Mouse (Mus musculus) heart, embryonic 16.5 days (tissue): Measurements from ENCODE around the gene Trim31. TPM values are rescaled to one million over a fixed set of nuclear protein-coding genes. Genes with fewer than 3 reads are reported as not detected.
A peak's percentile ranks its signal among the peaks of the same experiment; 100 is the strongest.

Source experiments
- ATAC-seq: fragments of 200-750 bp; cut with Nextera tagmentation; replicated peaks from 2 replicates; pipeline ENCODE4 v1.8.0; 2017; ENCODE audit warnings: moderate number of reproducible peaks; ENCODE audit not compliant: insufficient read depth, low FRiP score; ENCODE audit errors: extremely low read depth
- H3K27ac ChIP-seq: fragments of 300-500 bp; sonication (generic); 2 replicates; pipeline ENCODE4 v1.5.1; 2014; ENCODE audit warnings: mild to moderate bottlenecking, low read length, control low read depth, moderate library complexity
- H3K27me3 ChIP-seq: fragments of 300-500 bp; sonication (generic); 2 replicates; pipeline ENCODE4 v1.6.1; 2014; ENCODE audit warnings: low read length, mixed read lengths; ENCODE audit not compliant: control insufficient read depth, insufficient read depth
- H3K36me3 ChIP-seq: fragments of 300-500 bp; sonication (generic); 2 replicates; pipeline ENCODE4 v1.6.1; 2014; ENCODE audit not compliant: control insufficient read depth, insufficient read depth
- H3K4me1 ChIP-seq: fragments of 300-500 bp; sonication (generic); 2 replicates; pipeline ENCODE4 v1.6.1; 2014; ENCODE audit warnings: low read length, mixed read lengths; ENCODE audit not compliant: control insufficient read depth, insufficient read depth
- H3K4me2 ChIP-seq: fragments of 300-500 bp; sonication (generic); 2 replicates; pipeline ENCODE4 v1.6.1; 2014; ENCODE audit warnings: low read depth, mild to moderate bottlenecking, control low read depth, low read length
- H3K4me3 ChIP-seq: fragments of 300-500 bp; sonication (generic); 2 replicates; pipeline ENCODE4 v1.5.1; 2014; ENCODE audit warnings: mild to moderate bottlenecking, control low read depth, low read length
- H3K9ac ChIP-seq: fragments of 300-500 bp; sonication (generic); 2 replicates; pipeline ENCODE4 v1.6.1; 2014; ENCODE audit warnings: low read length, control low read depth
- H3K9me3 ChIP-seq: fragments of 300-500 bp; sonication (generic); replicated peaks from 2 replicates; pipeline ENCODE4 v1.6.1; 2016; ENCODE audit warnings: low read length; ENCODE audit not compliant: control insufficient read depth
- WGBS: fragments of 180-500 bp; shearing (Covaris S2); extraction: QIAGEN DNeasy Blood & Tissue Kit; methylation state at CpG from one replicate; pipeline ENCODE4 v1.1.7; 2014; 5-methylcytosine and 5-hydroxymethylcytosine counted together
- polyA plus RNA-seq: library from polyadenylated mRNA; unstranded; fragments of >200 nt; fragmentation: Nextera tagmentation; extraction: Ambion mirVana; gene quantifications from 2 replicates; pipeline ENCODE4 v1.2.1, GENCODE M21; 2015

The Trim31 gene
- polyA plus RNA-seq, 1 experiment from 2014 or later, result 0.13 TPM

DNA sequence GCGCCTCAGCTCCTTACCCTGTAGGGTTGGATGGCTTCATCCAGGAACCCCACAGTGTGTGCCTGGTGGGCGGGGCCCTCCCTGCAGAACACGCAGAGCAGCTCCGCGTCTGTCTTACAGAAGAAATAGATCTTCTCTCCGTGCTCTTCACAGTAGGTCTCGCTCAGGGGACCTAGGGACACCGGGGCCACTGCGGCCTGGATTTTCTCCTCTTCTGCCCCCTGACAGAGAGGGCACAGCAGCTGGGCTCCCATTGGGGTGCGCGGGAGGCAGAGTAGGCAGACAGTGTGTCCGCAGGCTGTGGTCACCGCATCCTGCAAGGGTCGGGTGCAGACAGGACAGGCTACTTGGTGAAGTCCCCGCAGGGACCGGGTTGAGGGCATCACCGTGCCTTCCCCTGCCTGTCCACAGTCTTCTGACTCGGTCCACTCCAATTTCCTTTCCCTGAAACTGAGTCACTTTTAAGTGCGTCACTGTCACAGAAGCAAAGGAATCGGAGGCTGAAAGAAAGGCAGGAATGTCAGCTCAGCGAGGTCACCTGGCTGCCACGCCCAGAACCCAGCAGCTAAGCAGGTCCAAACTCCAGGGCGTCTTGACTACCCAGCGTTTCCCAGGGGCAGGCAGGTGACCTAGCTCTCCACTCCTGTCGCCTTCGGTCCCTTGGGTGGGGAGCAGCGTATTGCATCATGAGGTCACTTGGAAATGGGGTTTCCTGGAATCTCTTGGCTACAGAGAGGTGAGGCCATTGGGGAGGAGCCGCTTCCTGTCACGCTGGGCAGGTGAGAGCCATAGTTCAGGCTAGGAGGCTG lies 31.0 kb upstream of the Trim31 start, which contains the start of gene Trim15:
Gene Trim15, minus strand, starts transcription at position 492 of the 809 bp plus-strand sequence.
- 12% methylated on average over 29 of the region's 29 CpGs for WGBS
- no peaks in the 10 kb centered on the region for H3K9me3 ChIP-seq
- H3K9ac ChIP-seq, result no peak within 1 kb of the TSS

GRCm38 (mm10) chr17:36868836-36869235 lies 29.1 kb upstream of the Trim31 start:
- Histone ChIP-seq H3K27ac (no peak overlapping the region), H3K27me3 (peaks cover 20% of the 10 kb centered on the region), H3K4me3 (no peak overlapping the region), H3K9ac (no peak overlapping the region), H3K9me3 (no peaks in the 10 kb centered on the region), H3K4me1 (no peaks in the 10 kb centered on the region), H3K4me2 (no peak overlapping the region), H3K36me3 (no peaks in the 10 kb centered on the region)
- WGBS, result 77% methylated on average over 2 of the region's 2 CpGs
- no peak for ATAC-seq

More for the DNA sequence above, 31.0 kb upstream of the Trim31 start, which contains the start of gene Trim15:
- H3K4me2 ChIP-seq, result peak within 1 kb of the TSS; percentile 39
- H3K4me3 ChIP-seq, result no peak within 1 kb of the TSS
- no peak for ATAC-seq
- peaks cover 20% of the 10 kb centered on the region for H3K27me3 ChIP-seq
- H3K36me3 ChIP-seq, result no peaks in the 10 kb centered on the region
- H3K4me1 ChIP-seq, result no peaks in the 10 kb centered on the region
- H3K27ac ChIP-seq, result no peak within 1 kb of the TSS

DNA sequence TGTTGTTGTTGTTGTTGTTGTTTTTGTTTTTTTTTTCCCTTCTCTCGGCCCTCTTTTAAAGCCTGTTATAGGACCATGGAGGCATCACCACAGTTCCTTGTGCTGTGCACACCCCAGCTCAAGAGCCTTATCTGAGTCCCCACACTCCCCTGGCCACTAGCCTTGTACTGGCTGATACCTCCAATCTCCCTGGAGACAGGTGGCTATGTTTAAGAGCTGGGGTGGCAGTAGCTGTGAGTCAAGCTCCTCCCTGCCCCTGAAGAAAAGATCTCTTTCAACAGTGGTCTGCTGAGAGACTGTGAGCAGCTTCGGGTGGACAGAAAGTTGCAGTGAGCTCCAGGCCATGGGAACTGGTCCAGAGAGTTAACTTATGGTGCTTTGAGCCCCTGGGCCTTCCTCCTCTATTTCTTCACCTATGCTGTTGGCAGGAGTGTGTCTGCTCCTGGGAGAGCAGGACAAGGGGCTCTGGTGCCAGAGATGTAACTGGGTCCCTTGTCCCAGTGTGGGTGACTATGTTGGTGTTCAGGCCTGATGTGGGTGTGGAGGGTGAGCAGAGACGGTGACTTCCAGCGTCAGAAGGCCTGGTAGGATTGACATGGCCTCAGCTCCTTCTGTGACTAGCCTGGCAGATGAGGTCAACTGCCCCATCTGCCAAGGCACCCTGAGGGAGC lies 28.5 kb upstream of the Trim31 start, which contains the start of gene Trim10:
Gene Trim10, plus strand, starts transcription at position 291 of the 671 bp plus-strand sequence.
- Histone ChIP-seq H3K4me1 (no peaks in the 10 kb centered on the region), H3K4me3 (no peak within 1 kb of the TSS), H3K9me3 (no peaks in the 10 kb centered on the region), H3K36me3 (no peaks in the 10 kb centered on the region), H3K27ac (no peak within 1 kb of the TSS), H3K27me3 (peaks cover 20% of the 10 kb centered on the region), H3K9ac (no peak within 1 kb of the TSS), H3K4me2 (no peak within 1 kb of the TSS)
- no peak for ATAC-seq
- WGBS, result 79% methylated on average over 4 of the region's 4 CpGs

- Histone ChIP-seq H3K4me2 (no peak overlapping the region), H3K4me3 (no peak overlapping the region), H3K4me1 (no peaks in the 10 kb centered on the region), H3K27ac (no peak overlapping the region), H3K36me3 (no peaks in the 10 kb centered on the region), H3K9me3 (no peaks in the 10 kb centered on the region), H3K9ac (no peak overlapping the region), H3K27me3 (peaks cover 16% of the 10 kb centered on the region)
- ATAC-seq, result no peak
- WGBS, result 60% methylated on average over 25 of the region's 25 CpGs
Measured at GRCm38 (mm10) chr17:36869955-36870810, 27.7 kb upstream of the Trim31 start.

DNA sequence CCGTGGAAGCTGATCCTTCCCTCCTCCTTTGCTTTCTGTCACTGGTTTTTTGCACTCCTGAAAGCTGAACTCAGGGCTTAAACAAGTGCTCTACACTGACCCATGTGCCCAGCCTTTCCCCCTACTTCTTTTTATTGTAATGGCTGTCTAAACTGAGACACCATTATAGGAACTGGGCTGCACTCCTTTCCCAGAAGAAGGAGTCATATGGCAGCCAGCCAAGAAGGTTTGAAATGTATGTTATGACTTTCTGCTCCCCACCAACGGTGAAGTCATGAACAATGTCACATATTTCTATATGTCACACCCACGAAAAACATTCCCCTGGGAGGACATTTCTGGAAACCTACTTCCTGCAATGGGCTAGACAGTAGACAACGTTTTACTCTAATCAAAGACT lies 23.3 kb upstream of the Trim31 start:
- ATAC-seq, result no peak
- Histone ChIP-seq H3K4me2 (no peak overlapping the region), H3K36me3 (no peaks in the 10 kb centered on the region), H3K4me3 (no peak overlapping the region), H3K4me1 (no peaks in the 10 kb centered on the region), H3K27me3 (no peaks in the 10 kb centered on the region; the same call in 1 of the 2 replicates), H3K9ac (no peak overlapping the region), H3K27ac (no peak overlapping the region), H3K9me3 (no peaks in the 10 kb centered on the region)
- 37% methylated on average over 4 of the region's 4 CpGs for WGBS

- no peak for ATAC-seq
- H3K36me3 ChIP-seq, result no peaks in the 10 kb centered on the region
- 45% methylated on average over 2 of the region's 2 CpGs for WGBS
- no peaks in the 10 kb centered on the region for H3K27me3 ChIP-seq
- no peak overlapping the region for H3K9ac ChIP-seq
- no peak overlapping the region for H3K27ac ChIP-seq
- H3K9me3 ChIP-seq, result no peaks in the 10 kb centered on the region
- H3K4me2 ChIP-seq, result no peak overlapping the region
- H3K4me1 ChIP-seq, result no peaks in the 10 kb centered on the region
- no peak overlapping the region for H3K4me3 ChIP-seq
Measured at GRCm38 (mm10) chr17:36883350-36883749, 14.6 kb upstream of the Trim31 start.

DNA sequence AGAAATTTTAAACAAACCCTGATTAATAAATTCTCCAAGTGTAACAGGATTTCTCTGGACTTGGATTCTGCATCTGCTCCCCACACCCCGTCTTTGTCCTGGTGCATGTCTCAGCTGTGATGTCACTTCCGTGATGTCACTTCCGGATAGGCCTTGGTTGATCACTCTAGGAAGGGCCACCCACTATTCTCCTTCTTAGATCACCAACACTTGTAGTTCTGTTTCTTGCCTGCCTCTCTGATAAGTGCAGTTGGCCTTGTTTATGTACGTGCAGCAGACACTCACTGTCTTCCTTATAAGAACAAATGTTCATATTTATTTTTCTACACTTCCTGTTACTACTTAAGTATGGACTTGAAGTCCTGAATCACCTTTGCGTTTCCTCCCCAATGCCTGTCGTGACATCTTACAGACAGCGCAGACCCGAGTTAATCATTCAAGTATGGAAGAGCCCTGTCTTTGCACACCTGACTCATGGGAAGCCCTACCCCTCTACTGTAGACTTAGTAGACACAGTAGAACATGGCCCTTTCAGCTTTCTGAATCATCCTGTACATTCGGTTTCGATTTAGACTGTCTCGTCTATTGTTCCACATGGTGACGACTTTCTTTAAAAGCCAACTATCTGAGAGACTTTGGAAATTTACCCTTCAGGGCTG lies 12.7 kb upstream of the Trim31 start:
- H3K9me3 ChIP-seq, result no peaks in the 10 kb centered on the region
- WGBS, result 86% methylated on average over 12 of the region's 12 CpGs
- no peaks in the 10 kb centered on the region for H3K36me3 ChIP-seq
- no peak for ATAC-seq
- peaks cover 3% of the 10 kb centered on the region; the same call in 1 of the 2 replicates for H3K27me3 ChIP-seq
- no peak overlapping the region for H3K9ac ChIP-seq
- no peak overlapping the region for H3K4me2 ChIP-seq
- H3K27ac ChIP-seq, result no peak overlapping the region
- H3K4me3 ChIP-seq, result no peak overlapping the region
- no peaks in the 10 kb centered on the region for H3K4me1 ChIP-seq

- no peak for ATAC-seq
- Histone ChIP-seq H3K27me3 (peaks cover 3% of the 10 kb centered on the region; the same call in 1 of the 2 replicates), H3K9ac (no peak within 1 kb of the TSS), H3K9me3 (no peaks in the 10 kb centered on the region), H3K4me2 (no peak within 1 kb of the TSS), H3K4me3 (no peak within 1 kb of the TSS), H3K4me1 (no peaks in the 10 kb centered on the region), H3K36me3 (no peaks in the 10 kb centered on the region), H3K27ac (no peak within 1 kb of the TSS)
- 79% methylated on average over 5 of the region's 5 CpGs for WGBS
Measured at GRCm38 (mm10) chr17:36890073-36890903, 7.6 kb upstream of the Trim31 start, which contains the start of gene Trim40. Gene Trim40, minus strand, starts transcription at chr17:36890123.
